Mouse (Mus musculus) naive thymus-derived CD4-positive, alpha-beta T cell, adult 2 months (primary cell): ENCODE measurements around the gene Ier3.

Experiments
- DNase-seq: peaks from one replicate; pipeline ENCODE4 v3.0.0-alpha.2; 2011; ENCODE audit warnings: low read depth

Gene Ier3

DNA sequence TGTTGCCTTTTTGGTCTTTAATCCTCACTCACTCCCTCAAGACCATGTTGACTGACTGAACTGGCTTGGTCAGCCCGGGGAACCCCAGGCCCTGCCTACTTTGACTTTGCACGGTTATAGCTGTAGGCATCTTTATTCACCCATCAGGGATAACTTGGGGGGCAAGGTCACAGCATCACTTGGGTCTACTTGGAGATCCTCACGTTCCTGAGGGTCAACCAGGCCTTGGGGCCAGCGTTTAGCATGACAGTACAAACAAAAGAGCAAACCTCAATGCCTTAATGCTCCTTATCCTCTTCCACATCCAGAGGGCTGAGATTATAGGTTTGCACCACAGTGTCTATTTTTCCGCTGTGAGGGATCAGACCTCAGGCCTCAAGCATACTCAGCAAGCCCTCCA is 9.2 kb upstream of the Ier3 start:
- no peak for DNase-seq

GRCm38 (mm10) chr17:35812736-35813135 is 8.7 kb upstream of the Ier3 start:
- no peak for DNase-seq

DNA sequence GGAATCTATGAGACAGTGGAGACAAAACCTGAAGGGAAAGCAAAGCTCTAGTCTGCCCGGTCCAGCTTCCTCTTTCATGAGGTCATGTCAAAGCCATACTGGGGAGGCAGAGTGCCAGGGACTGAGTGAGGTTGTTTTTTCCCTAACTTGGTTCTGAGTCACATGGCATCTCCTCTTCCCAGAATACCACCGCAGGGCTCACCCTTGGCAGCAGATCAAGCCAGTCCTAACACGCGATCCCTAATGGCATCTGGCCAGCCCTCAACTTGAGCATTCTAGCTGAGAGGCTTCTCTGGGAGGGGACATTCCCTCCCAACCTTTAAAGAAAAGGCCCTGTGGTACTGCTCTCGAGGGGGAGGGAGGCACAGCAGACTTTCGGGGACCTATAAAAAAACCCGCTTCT is 8.2 kb upstream of the Ier3 start:
- DNase-seq, result no peak

DNA sequence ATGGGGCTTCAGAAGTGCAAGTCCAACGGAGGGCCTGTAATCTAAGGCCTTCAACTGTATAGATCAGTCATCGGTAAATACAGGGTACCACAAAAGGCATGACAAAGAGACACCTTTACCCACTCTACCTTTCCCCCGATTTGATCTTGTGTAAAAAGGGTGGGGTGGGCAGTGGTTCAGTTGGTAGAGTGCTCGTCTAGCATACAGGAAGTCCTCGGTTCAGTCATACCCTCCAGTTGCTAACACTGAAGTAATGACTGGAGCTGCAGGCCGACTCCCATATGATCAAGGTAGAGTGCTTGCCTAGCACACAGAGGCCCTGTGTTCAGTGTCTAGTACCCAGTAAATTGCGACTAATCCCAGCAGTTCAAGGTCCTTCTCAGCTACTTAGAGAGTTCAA is 7.8 kb upstream of the Ier3 start:
- peak; percentile 61 for DNase-seq

DNA sequence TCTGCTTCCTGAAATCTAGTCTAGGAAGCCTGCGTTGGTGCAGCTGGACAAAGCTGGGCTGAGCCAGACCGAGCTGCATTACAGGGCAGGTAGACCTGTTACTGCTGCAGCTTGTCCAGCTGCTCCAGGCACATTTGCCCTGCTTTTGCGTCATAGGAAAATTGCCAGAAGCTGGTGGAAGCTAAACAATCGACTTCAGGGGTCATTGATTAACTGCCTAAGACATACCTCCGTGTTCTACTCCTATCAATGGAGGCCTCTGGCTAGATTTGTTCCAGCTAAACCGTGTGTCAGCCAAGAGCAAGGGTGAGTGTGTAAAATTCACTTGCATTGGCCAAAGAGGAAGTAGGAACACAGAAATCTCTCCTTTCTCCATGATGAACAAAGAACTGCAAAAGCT is 6.8 kb upstream of the Ier3 start:
- DNase-seq, result no peak

DNA sequence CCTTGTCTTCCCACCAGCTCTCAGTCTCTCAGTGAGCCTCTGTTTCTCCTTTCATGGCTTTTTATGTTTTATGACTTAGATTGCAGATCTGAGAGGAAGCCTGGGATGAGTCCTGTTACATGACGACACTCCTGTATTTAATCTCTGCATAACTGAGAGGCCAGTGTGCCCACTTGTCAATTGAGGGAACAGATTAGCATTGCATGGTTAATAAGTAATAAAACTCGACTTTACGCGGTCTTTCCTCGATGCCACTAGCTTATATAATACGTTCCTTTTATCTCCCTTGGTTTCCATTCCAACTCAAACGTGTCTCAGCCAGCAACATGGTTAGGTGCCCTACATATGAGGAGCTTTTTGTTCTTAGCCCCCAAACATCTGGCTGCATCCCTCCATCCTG is 5.6 kb upstream of the Ier3 start:
- DNase-seq, result no peak

- no peak for DNase-seq
Observed at GRCm38 (mm10) chr17:35816686-35817085, 4.8 kb upstream of the Ier3 start.

- no peak for DNase-seq
Observed at GRCm38 (mm10) chr17:35817226-35817625, 4.3 kb upstream of the Ier3 start.

DNA sequence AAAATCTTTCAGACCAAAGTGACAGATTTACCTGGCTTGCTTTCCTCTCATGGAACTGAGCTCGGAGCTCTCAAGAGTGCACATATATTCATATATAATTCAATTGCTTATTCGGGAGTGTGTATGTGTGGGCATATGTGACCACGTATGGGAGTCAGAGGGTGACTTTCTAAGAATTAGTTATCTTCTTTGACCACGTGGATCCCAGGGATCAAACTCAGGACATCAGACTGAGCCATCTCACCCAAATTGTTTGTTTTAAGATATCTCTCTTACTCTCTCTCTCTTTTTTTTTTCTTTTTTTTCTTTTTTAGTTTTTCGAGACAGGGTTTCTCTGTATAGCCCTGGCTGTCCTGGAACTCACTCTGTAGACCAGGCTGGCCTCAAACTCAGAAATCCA is 1.4 kb upstream of the Ier3 start:
- DNase-seq, result no peak

DNA sequence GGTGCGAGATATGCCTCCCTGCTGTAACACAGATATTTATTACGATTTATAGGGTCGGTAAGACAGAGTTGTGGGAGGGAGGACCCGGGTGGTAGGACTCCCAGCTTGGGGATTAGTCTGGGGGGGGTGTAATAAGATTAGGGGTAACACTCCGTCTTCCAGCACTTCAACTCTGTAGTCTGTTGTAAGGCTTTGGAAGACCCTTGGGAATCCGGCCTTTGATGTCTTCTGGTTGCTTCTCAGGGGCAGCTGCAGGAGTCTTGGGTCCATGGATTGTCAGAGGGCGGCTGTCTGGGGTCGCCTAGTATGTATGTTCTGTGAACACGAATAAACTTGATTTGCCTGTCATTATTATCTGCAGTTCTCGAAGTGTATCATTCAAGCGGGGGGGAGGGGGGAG is 1.1 kb downstream of the Ier3 start:
- no peak for DNase-seq

- peak; percentile 85 for DNase-seq
Observed at GRCm38 (mm10) chr17:35822964-35823937, 1.8 kb downstream of the Ier3 start, which contains the start of gene Flot1. TSS of gene Flot1 (plus strand) at chr17:35823230.

DNA sequence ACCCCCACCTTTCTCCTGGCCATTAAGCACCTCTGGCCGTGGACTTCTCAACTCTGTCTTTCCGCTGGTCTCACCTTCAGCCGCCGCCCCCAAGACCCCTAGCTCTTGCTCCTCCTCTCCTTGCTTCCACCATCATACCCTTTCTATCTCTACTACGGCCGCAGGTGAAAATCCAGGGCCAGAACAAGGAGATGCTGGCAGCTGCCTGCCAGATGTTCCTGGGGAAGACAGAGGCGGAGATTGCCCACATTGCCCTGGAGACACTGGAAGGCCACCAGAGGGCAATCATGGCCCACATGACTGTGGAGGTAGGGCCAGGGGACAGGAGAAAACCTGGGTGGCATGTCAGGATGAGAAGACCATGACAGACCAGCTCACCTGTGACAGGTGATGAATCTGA is 2.9 kb downstream of the Ier3 start:
- no peak for DNase-seq

DNA sequence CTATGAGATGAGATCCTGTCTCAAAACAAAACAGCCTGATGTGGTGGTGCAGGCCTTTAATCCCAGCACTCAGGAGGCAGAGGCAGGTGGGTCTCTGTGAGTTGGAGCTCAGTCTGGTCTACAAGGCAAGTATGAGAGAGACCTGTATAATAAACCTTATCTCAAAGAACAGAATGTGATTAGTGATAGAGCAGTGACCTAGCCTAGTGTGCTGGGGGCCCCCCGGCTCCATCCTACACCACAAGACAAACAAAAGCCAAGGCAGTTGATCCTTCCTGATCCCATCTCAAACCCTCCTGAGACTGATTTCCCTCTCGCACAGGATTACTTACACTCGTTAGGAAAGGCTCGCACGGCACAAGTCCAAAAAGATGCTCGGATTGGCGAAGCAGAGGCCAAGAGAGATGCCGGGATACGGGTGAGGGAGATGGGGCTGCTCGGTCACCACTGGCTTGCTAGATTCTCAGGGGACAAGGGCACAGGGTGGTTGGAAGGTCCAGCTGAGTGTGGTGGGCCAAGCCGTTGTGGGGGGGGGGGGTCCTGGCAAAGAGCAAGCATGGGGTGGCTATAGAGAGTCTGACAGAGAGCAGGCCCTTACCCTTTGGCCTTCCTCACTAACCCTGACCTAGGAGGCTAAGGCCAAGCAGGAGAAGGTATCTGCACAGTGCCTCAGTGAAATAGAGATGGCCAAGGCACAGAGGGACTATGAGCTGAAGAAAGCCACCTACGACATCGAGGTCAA is 3.8 kb downstream of the Ier3 start:
- DNase-seq, result no peak

- peak; percentile 92 for DNase-seq
Observed at GRCm38 (mm10) chr17:35829737-35830136, 8.3 kb downstream of the Ier3 start.

DNA sequence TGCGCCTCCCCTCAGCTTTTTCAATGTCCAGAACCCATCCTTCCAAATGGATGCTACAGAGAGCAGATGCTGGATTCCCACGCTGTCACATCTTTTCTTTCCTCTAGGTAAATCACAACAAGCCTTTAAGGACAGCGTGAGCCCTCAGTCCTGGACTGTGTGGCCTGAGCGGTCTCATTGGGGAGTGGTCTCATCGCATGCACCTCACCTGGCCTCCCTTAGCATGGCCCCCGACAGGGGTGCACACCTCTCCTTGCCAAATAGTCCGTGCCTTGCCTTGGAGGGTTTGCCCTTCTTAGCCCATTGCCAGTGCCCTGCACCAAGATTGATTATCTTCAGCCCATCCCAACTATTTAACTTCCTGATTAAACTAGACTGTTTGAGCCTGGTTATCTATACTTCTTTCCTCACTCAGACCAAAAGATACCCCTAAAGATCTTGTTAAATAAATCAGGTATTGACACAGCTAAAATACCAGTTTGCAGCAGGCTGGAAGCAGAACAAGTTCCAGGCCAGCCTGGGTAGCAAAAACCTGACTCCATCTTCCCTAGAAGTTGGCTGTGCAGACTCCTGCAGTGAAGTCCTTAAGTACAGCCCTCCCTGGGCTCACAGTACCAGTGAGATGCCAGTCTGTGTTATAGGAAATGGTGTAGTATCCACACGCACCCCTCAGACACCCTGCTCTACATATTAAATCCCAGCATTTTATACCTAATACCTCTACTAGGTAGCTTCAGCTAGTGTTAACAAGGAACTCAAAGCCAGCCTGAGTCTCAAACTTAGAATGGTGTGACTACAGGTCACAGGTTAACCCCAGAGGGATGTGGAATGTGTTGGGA is 11.1 kb downstream of the Ier3 start:
- no peak for DNase-seq

DNA sequence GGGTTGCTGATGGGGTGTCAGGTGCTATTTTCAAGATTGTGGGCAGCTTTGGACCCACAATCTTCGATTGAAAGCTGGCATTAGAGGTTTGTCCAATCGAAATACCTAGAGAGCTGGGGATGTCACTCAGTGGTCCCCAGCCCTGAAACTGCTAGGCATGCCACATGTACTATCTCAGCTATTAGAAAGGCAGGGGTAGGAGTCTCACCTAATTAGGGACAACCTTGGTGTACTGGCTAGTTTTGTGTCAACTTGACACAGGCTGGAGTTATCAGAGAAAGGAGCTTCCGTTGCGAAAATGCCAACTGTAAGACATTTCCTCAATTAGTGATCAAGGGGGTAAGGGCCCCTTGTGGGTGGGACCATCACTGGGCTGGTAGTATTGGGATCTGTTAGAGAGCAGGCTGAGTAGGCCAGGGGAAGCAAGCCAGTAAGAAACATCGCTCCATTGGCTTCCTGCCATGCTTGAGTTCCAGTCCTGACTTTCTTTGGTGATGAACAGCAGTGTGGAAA is 11.8 kb downstream of the Ier3 start:
- no peak for DNase-seq

DNA sequence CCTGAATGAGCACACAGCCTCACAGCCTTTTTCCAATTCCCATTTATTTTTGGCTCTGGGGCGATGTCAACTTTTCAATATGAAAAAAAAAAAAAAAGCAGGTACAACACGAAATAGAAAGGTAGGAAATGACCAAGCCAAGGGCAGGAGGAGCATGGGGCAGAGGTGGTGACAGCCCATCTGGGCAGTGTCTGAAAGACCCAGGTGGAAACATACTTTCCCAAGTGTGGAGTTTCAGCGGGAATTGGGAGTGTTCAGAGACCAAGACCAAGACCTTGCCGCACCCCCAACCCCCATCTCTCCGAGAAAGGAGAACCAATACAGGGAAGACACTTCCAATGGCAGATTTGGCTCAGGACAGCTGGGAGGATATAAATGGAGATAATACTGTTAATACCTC is 12.4 kb downstream of the Ier3 start:
- no peak for DNase-seq

DNA sequence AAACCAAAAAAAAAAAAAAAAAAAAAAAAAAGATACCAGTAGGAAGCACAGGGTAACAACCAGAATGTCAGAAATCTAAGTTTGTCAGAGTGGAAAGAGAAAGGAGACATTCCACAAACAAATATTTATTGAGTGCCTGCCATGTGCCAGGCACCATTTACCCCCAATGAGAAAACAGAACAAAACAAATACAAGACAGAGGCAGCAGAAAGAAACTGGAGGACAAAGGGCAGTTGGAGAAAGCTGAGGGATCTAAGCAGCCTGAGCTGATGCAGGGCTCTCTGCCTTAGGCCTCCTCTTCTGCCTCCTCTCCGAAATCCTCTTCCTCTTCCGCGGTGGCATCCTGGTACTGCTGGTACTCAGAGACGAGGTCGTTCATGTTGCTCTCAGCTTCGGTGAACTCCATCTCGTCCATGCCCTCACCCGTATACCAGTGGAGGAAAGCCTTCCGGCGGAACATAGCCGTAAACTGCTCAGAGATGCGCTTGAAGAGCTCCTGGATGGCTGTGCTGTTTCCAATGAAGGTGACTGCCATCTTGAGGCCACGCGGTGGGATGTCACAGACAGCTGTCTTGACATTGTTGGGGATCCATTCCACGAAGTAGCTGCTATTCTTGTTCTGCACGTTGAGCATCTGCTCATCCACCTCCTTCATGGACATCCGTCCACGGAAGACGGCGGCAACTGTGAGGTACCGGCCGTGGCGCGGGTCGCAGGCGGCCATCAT is 13.4 kb downstream of the Ier3 start:
- peak; percentile 40 for DNase-seq

GRCm38 (mm10) chr17:35835424-35836140 is 14.1 kb downstream of the Ier3 start:
- DNase-seq, result no peak

- peak; percentile 92 for DNase-seq
Observed at GRCm38 (mm10) chr17:35836178-35836965, 14.9 kb downstream of the Ier3 start.
